Mouse (Mus musculus): ENCODE results near the gene Commd1. TPM values are rescaled to one million over a fixed set of nuclear protein-coding genes. Genes with fewer than 3 reads are reported as not detected.

Commd1 gene
- total and polyA plus RNA-seq, 3 experiments = 26.7 to 158 (median 138) TPM

GRCm38 (mm10) chr11:22891876-22892275 lies 90.3 kb downstream of the Commd1 start:
- no peak overlapping the region for H3K4me3 ChIP-seq
- H3K27me3 ChIP-seq (ENCODE audit: control insufficient read depth, insufficient read depth, low read length) = no peaks in the 10 kb centered on the region
- H3K9ac ChIP-seq (ENCODE audit: low read depth, low read length) = no peak overlapping the region
- peak in 1 of 2 experiments; percentile 21 for DNase-seq
- no peaks in the 10 kb centered on the region for H3K4me1 ChIP-seq (ENCODE audit: control insufficient read depth, insufficient read depth, low read length)
- no peak overlapping the region for H3K27ac ChIP-seq
- no peak for TF ChIP-seq EP300 (IDR thresholded peaks at IDR 0.05; ENCODE audit: insufficient read depth, low read depth, low read length)
- no peak for TF ChIP-seq POLR2A (IDR thresholded peaks at IDR 0.05; ENCODE audit: insufficient read depth, low read depth, low read length)
- TF ChIP-seq CTCF (IDR thresholded peaks at IDR 0.05) = no peak
- no peaks in the 10 kb centered on the region for H3K79me2 ChIP-seq (replicated peaks; ENCODE audit: control insufficient read depth, insufficient read depth, low read length)
- 83% methylated on average over 7 of the region's 7 CpGs for WGBS
- intact Hi-C loops (cut with DNase I) = no loop called here
- no peaks in the 10 kb centered on the region for H3K36me3 ChIP-seq (ENCODE audit: control insufficient read depth, insufficient read depth, low read length)

GRCm38 (mm10) chr11:22891242-22891641 lies 90.9 kb downstream of the Commd1 start:
- H3K9ac ChIP-seq (ENCODE audit: low read depth, low read length) = no peak overlapping the region
- H3K27ac ChIP-seq = no peak overlapping the region
- TF ChIP-seq CTCF (IDR thresholded peaks at IDR 0.05) (no peak), EP300 (IDR thresholded peaks at IDR 0.05; ENCODE audit: insufficient read depth, low read depth, low read length) (no peak), POLR2A (IDR thresholded peaks at IDR 0.05; ENCODE audit: insufficient read depth, low read depth, low read length) (no peak)
- 86% methylated on average over 9 of the region's 9 CpGs for WGBS
- no peak for DNase-seq
- H3K27me3 ChIP-seq (ENCODE audit: control insufficient read depth, insufficient read depth, low read length) = no peaks in the 10 kb centered on the region
- no peaks in the 10 kb centered on the region for H3K36me3 ChIP-seq (ENCODE audit: control insufficient read depth, insufficient read depth, low read length)
- H3K79me2 ChIP-seq (replicated peaks; ENCODE audit: control insufficient read depth, insufficient read depth, low read length) = no peaks in the 10 kb centered on the region
- H3K4me3 ChIP-seq = no peak overlapping the region
- H3K4me1 ChIP-seq (ENCODE audit: control insufficient read depth, insufficient read depth, low read length) = no peaks in the 10 kb centered on the region
- intact Hi-C loops (cut with DNase I) = no loop called here

GRCm38 (mm10) chr11:22889224-22889623 lies 93.0 kb downstream of the Commd1 start:
- intact Hi-C loops (cut with DNase I) = no loop called here
- H3K36me3 ChIP-seq (ENCODE audit: control insufficient read depth, insufficient read depth, low read length) = no peaks in the 10 kb centered on the region
- H3K27me3 ChIP-seq (ENCODE audit: control insufficient read depth, insufficient read depth, low read length) = no peaks in the 10 kb centered on the region
- TF ChIP-seq POLR2A (IDR thresholded peaks at IDR 0.05; ENCODE audit: insufficient read depth, low read depth, low read length) (no peak), EP300 (IDR thresholded peaks at IDR 0.05; ENCODE audit: insufficient read depth, low read depth, low read length) (no peak), CTCF (IDR thresholded peaks at IDR 0.05) (no peak)
- WGBS = 77% methylated on average over 3 of the region's 3 CpGs
- no peak overlapping the region for H3K9ac ChIP-seq (ENCODE audit: low read depth, low read length)
- H3K4me3 ChIP-seq = no peak overlapping the region
- no peak for DNase-seq
- H3K4me1 ChIP-seq (ENCODE audit: control insufficient read depth, insufficient read depth, low read length) = no peaks in the 10 kb centered on the region
- no peaks in the 10 kb centered on the region for H3K79me2 ChIP-seq (replicated peaks; ENCODE audit: control insufficient read depth, insufficient read depth, low read length)
- no peak overlapping the region for H3K27ac ChIP-seq

GRCm38 (mm10) chr11:22886991-22887390 lies 95.2 kb downstream of the Commd1 start:
- Histone ChIP-seq H3K9ac (ENCODE audit: low read depth, low read length) (no peak overlapping the region), H3K4me1 (ENCODE audit: control insufficient read depth, insufficient read depth, low read length) (no peaks in the 10 kb centered on the region), H3K27ac (no peak overlapping the region), H3K4me3 (no peak overlapping the region), H3K36me3 (ENCODE audit: control insufficient read depth, insufficient read depth, low read length) (no peaks in the 10 kb centered on the region), H3K79me2 (replicated peaks; ENCODE audit: control insufficient read depth, insufficient read depth, low read length) (no peaks in the 10 kb centered on the region), H3K27me3 (ENCODE audit: control insufficient read depth, insufficient read depth, low read length) (no peaks in the 10 kb centered on the region)
- TF ChIP-seq CTCF (IDR thresholded peaks at IDR 0.05) (no peak), EP300 (IDR thresholded peaks at IDR 0.05; ENCODE audit: insufficient read depth, low read depth, low read length) (no peak), POLR2A (IDR thresholded peaks at IDR 0.05; ENCODE audit: insufficient read depth, low read depth, low read length) (no peak)
- WGBS = 64% methylated on average over 4 of the region's 4 CpGs
- DNase-seq = no peak
- intact Hi-C loops (cut with DNase I) = no loop called here

GRCm38 (mm10) chr11:22885350-22885749 lies 96.8 kb downstream of the Commd1 start:
- Histone ChIP-seq H3K36me3 (ENCODE audit: control insufficient read depth, insufficient read depth, low read length) (no peaks in the 10 kb centered on the region), H3K4me1 (ENCODE audit: control insufficient read depth, insufficient read depth, low read length) (peaks cover 3% of the 10 kb centered on the region), H3K27me3 (ENCODE audit: control insufficient read depth, insufficient read depth, low read length) (no peaks in the 10 kb centered on the region), H3K4me3 (no peak overlapping the region), H3K27ac (no peak overlapping the region), H3K9ac (ENCODE audit: low read depth, low read length) (no peak overlapping the region), H3K79me2 (replicated peaks; ENCODE audit: control insufficient read depth, insufficient read depth, low read length) (no peaks in the 10 kb centered on the region)
- TF ChIP-seq CTCF (IDR thresholded peaks at IDR 0.05) (no peak), POLR2A (IDR thresholded peaks at IDR 0.05; ENCODE audit: insufficient read depth, low read depth, low read length) (no peak), EP300 (IDR thresholded peaks at IDR 0.05; ENCODE audit: insufficient read depth, low read depth, low read length) (no peak)
- DNase-seq = no peak
- intact Hi-C loops (cut with DNase I) = no loop called here
- WGBS = 100% methylated on average over 1 of the region's 1 CpGs

GRCm38 (mm10) chr11:22883676-22884075 lies 98.5 kb downstream of the Commd1 start:
- Histone ChIP-seq H3K27me3 (ENCODE audit: control insufficient read depth, insufficient read depth, low read length) (no peaks in the 10 kb centered on the region), H3K9ac (ENCODE audit: low read depth, low read length) (no peak overlapping the region), H3K27ac (no peak overlapping the region), H3K79me2 (replicated peaks; ENCODE audit: control insufficient read depth, insufficient read depth, low read length) (no peaks in the 10 kb centered on the region), H3K4me3 (no peak overlapping the region), H3K4me1 (ENCODE audit: control insufficient read depth, insufficient read depth, low read length) (peaks cover 5% of the 10 kb centered on the region), H3K36me3 (ENCODE audit: control insufficient read depth, insufficient read depth, low read length) (no peaks in the 10 kb centered on the region)
- WGBS = 81% methylated on average over 2 of the region's 2 CpGs
- no peak for DNase-seq
- no peak for TF ChIP-seq CTCF (IDR thresholded peaks at IDR 0.05)
- no peak for TF ChIP-seq POLR2A (IDR thresholded peaks at IDR 0.05; ENCODE audit: insufficient read depth, low read depth, low read length)
- intact Hi-C loops (cut with DNase I) = no loop called here
